Mouse (Mus musculus) myocyte (in vitro differentiated cells): ENCODE results near the gene Cyp4f14. TPM values are rescaled to one million over a fixed set of nuclear protein-coding genes. Genes with fewer than 3 reads are reported as not detected.
A peak's percentile ranks its signal among the peaks of the same experiment; 100 is the strongest.

Experiments
- H3K27me3 ChIP-seq: one replicate; pipeline ENCODE4 v1.6.1; 2011; ENCODE audit not compliant: control insufficient read depth, insufficient read depth, insufficient read length
- H3K36me3 ChIP-seq: one replicate; pipeline ENCODE4 v1.6.1; 2011; ENCODE audit not compliant: control insufficient read depth, insufficient read depth
- H3K4me2 ChIP-seq: one replicate; pipeline ENCODE4 v1.6.1; 2011; ENCODE audit warnings: low read depth, control low read depth
- H3K4me3 ChIP-seq: one replicate; pipeline ENCODE4 v1.5.1; 2011; ENCODE audit warnings: mild to moderate bottlenecking, control low read depth, moderate library complexity
- H3K79me2 ChIP-seq: one replicate; pipeline ENCODE4 v1.6.1; 2011; ENCODE audit not compliant: control insufficient read depth, insufficient read depth
- H3ac ChIP-seq: one replicate; pipeline ENCODE4 v1.6.1; 2011; ENCODE audit not compliant: control insufficient read depth, insufficient read length
- CEBPB ChIP-seq: IDR thresholded peaks from 2 replicates; pipeline ENCODE4 v1.6.1; 2011; ENCODE audit warnings: mild to moderate bottlenecking, moderate library complexity; ENCODE audit not compliant: poor library complexity, insufficient read depth, severe bottlenecking
- E2F4 ChIP-seq: IDR thresholded peaks from one replicate; pipeline ENCODE4 v1.6.1; 2011; ENCODE audit warnings: mild to moderate bottlenecking, control low read depth, moderate library complexity; ENCODE audit not compliant: insufficient read depth
- MAX ChIP-seq: IDR thresholded peaks from one replicate; pipeline ENCODE4 v1.6.1; 2011; ENCODE audit warnings: low read depth, mild to moderate bottlenecking, control low read depth
- MYOD1 ChIP-seq, 3 experiments: IDR thresholded peaks; one replicate each; pipeline ENCODE4 v1.6.1; 2011; ENCODE audit warnings: control low read depth in 2 of 3, low read depth in 2 of 3, mild to moderate bottlenecking in 2 of 3, moderate library complexity in 1 of 3; ENCODE audit not compliant: insufficient read length in 2 of 3, control insufficient read depth in 1 of 3
- MYOG ChIP-seq, 3 experiments: IDR thresholded peaks; one replicate each; pipeline ENCODE4 v1.6.1; 2011; ENCODE audit warnings: control low read depth in 2 of 3, low read depth in 2 of 3, mild to moderate bottlenecking in 2 of 3; ENCODE audit not compliant: insufficient read length in 2 of 3, control insufficient read depth in 1 of 3, insufficient read depth in 1 of 3
- POLR2A ChIP-seq: IDR thresholded peaks from one replicate; pipeline ENCODE4 v1.6.1; 2011; ENCODE audit warnings: low read depth, mild to moderate bottlenecking, control low read depth, moderate library complexity; ENCODE audit not compliant: insufficient read length
- POLR2AphosphoS2 ChIP-seq: IDR thresholded peaks from one replicate; pipeline ENCODE4 v1.6.1; 2011; ENCODE audit warnings: low read depth, control low read depth; ENCODE audit not compliant: insufficient read length
- REST ChIP-seq: IDR thresholded peaks from one replicate; pipeline ENCODE4 v1.6.1; 2011; ENCODE audit warnings: mild to moderate bottlenecking, control low read depth, moderate library complexity; ENCODE audit not compliant: insufficient read depth, insufficient read length
- SRF ChIP-seq: IDR thresholded peaks from one replicate; pipeline ENCODE4 v1.6.1; 2011; ENCODE audit warnings: low read depth; ENCODE audit not compliant: control insufficient read depth, insufficient read length
- TCF12 ChIP-seq: IDR thresholded peaks from one replicate; pipeline ENCODE4 v1.6.1; 2011; ENCODE audit warnings: mild to moderate bottlenecking, control low read depth; ENCODE audit not compliant: poor library complexity, insufficient read depth, severe bottlenecking
- TCF3 ChIP-seq: IDR thresholded peaks from one replicate; pipeline ENCODE4 v1.6.1; 2011; ENCODE audit warnings: low read depth, control low read depth; ENCODE audit not compliant: insufficient read length
- USF1 ChIP-seq: IDR thresholded peaks from one replicate; pipeline ENCODE4 v1.6.1; 2011; ENCODE audit warnings: low read depth, mild to moderate bottlenecking, control low read depth, moderate library complexity
- polyA plus RNA-seq: library from polyadenylated mRNA; unstranded; fragments of >200 nt; fragmentation: generic; extraction: Trizol; gene quantifications from one replicate; pipeline ENCODE4 v1.2.1, GENCODE M21; 2012; ENCODE audit warnings: missing spikeins

Gene Cyp4f14
- polyA plus RNA-seq, 1 experiment = 0.02 TPM

GRCm38 (mm10) chr17:32895421-32895820, 21.7 kb downstream of the Cyp4f14 start:
- Histone ChIP-seq H3K4me2 (no peak overlapping the region), H3K4me3 (no peak overlapping the region), H3K79me2 (no peaks in the 10 kb centered on the region), H3K27me3 (peaks cover 6% of the 10 kb centered on the region), H3ac (no peak overlapping the region), H3K36me3 (no peaks in the 10 kb centered on the region)
- TF ChIP-seq MYOD1 (IDR thresholded peaks at IDR 0.05; ENCODE audit: control insufficient read depth in 1 of 3, insufficient read length in 2 of 3, low read depth in 2 of 3) = no peak
- no peak for TF ChIP-seq TCF12
- TF ChIP-seq USF1 = no peak
- TF ChIP-seq CEBPB = no peak
- no peak for TF ChIP-seq POLR2AphosphoS2
- no peak for TF ChIP-seq MYOG (IDR thresholded peaks at IDR 0.05; ENCODE audit: control insufficient read depth in 1 of 3, insufficient read depth in 1 of 3, insufficient read length in 2 of 3, low read depth in 2 of 3)
- TF ChIP-seq SRF = no peak
- TF ChIP-seq E2F4 = no peak

GRCm38 (mm10) chr17:32893901-32894300, 23.2 kb downstream of the Cyp4f14 start:
- Histone ChIP-seq H3K36me3 (no peaks in the 10 kb centered on the region), H3ac (no peak overlapping the region), H3K4me3 (no peak overlapping the region), H3K27me3 (peaks cover 6% of the 10 kb centered on the region), H3K79me2 (no peaks in the 10 kb centered on the region), H3K4me2 (no peak overlapping the region)
- TF ChIP-seq USF1 (no peak), E2F4 (no peak), SRF (no peak)

- Histone ChIP-seq H3K4me2 (peak within 1 kb of the TSS; percentile 74), H3K36me3 (no peaks in the 10 kb centered on the region), H3K27me3 (peaks cover under 1% of the 10 kb centered on the region), H3K4me3 (peak within 1 kb of the TSS; percentile 70), H3K79me2 (no peaks in the 10 kb centered on the region), H3ac (no peak within 1 kb of the TSS)
- TF ChIP-seq MYOD1 (IDR thresholded peaks at IDR 0.05; ENCODE audit: control insufficient read depth in 1 of 3, insufficient read length in 2 of 3, low read depth in 2 of 3) = peak in 2 of 3 experiments; percentile 2 to 26
- TF ChIP-seq POLR2A = peak; percentile 14
- TF ChIP-seq USF1 = no peak
- no peak for TF ChIP-seq MAX
Measured at GRCm38 (mm10) chr17:32891239-32892180, 25.6 kb downstream of the Cyp4f14 start, which contains the start of gene Zfp870. Gene Zfp870 (minus strand): TSS chr17:32891642.

GRCm38 (mm10) chr17:32890852-32891238, 26.3 kb downstream of the Cyp4f14 start:
- no peak for TF ChIP-seq CEBPB
- no peak for TF ChIP-seq USF1
- no peak for TF ChIP-seq MYOD1 (IDR thresholded peaks at IDR 0.05; ENCODE audit: control insufficient read depth in 1 of 3, insufficient read length in 2 of 3, low read depth in 2 of 3)
- no peak for TF ChIP-seq POLR2A
- TF ChIP-seq TCF12 = no peak
- TF ChIP-seq MYOG (IDR thresholded peaks at IDR 0.05; ENCODE audit: control insufficient read depth in 1 of 3, insufficient read depth in 1 of 3, insufficient read length in 2 of 3, low read depth in 2 of 3) = no peak
- TF ChIP-seq TCF3 = no peak
- TF ChIP-seq SRF = no peak
- TF ChIP-seq REST = no peak
- TF ChIP-seq E2F4 = no peak
- no peak for TF ChIP-seq POLR2AphosphoS2
- no peak for TF ChIP-seq MAX
- Histone ChIP-seq H3K4me2 (peak overlapping the region; percentile 74), H3K4me3 (peak overlapping the region; percentile 70), H3ac (no peak overlapping the region), H3K36me3 (no peaks in the 10 kb centered on the region), H3K79me2 (no peaks in the 10 kb centered on the region), H3K27me3 (no peaks in the 10 kb centered on the region)

- no peak overlapping the region for H3K4me2 ChIP-seq
- H3ac ChIP-seq = no peak overlapping the region
- H3K36me3 ChIP-seq = no peaks in the 10 kb centered on the region
- TF ChIP-seq SRF (no peak), TCF3 (no peak), POLR2AphosphoS2 (no peak), MYOD1 (IDR thresholded peaks at IDR 0.05; ENCODE audit: control insufficient read depth in 1 of 3, insufficient read length in 2 of 3, low read depth in 2 of 3) (no peak), MAX (no peak), E2F4 (no peak), CEBPB (no peak)
- no peaks in the 10 kb centered on the region for H3K27me3 ChIP-seq
- H3K79me2 ChIP-seq = no peaks in the 10 kb centered on the region
- no peak overlapping the region for H3K4me3 ChIP-seq
Measured at GRCm38 (mm10) chr17:32889611-32890010, 27.5 kb downstream of the Cyp4f14 start.
